ENCODE assay signal across 8 mouse cellular contexts in genomic region chr10:77621546-77621945, GRCm38 (mm10). TPM values are rescaled to one million over a fixed set of nuclear protein-coding genes. Genes with fewer than 3 reads are reported as not detected.
A peak's percentile ranks its signal among the peaks of the same experiment; 100 is the strongest.
DNase-seq lines count a peak whose midpoint lies in the region; ATAC-seq and TF ChIP-seq lines count a peak whose summit lies in the region.

No protein-coding gene starts in this region.

- 78% methylated on average over 8 of the region's 8 CpGs for WGBS in kidney, embryonic 16.5 days
- WGBS in embryonic facial prominence, embryonic 10.5 days: 79% methylated on average over 8 of the region's 8 CpGs
- WGBS in intestine, embryonic 14.5 days: 76% methylated on average over 8 of the region's 8 CpGs
- 70% methylated on average over 8 of the region's 8 CpGs for WGBS in midbrain, postnatal 0 days

- intact Hi-C loops in left cerebral cortex, postnatal 10 days (cut with DNase I): loop anchor here (5.0 to 10.0 kb wide), 3 partner anchors 39 to 353 kb away; partner anchors contain the start of genes 1810043G02Rik, Fam207a, Pttg1ip and Trpm2

- H3K4me2 ChIP-seq in kidney, embryonic 16.5 days (replicated peaks; ENCODE audit: low read depth, low read length): peak overlapping the region; percentile 83
- peak overlapping the region; percentile 90 for H3K4me2 ChIP-seq in intestine, embryonic 14.5 days (ENCODE audit: low read length)
- peak overlapping the region; percentile 73 for H3K4me2 ChIP-seq in midbrain, postnatal 0 days (ENCODE audit: low read depth, low read length, poor library complexity, severe bottlenecking)

- no peak for DNase-seq in kidney, postnatal 36 days
- no peak for DNase-seq in embryonic facial prominence, embryonic 10.5 days (ENCODE audit: low spot score)
- DNase-seq in intestine, embryonic 14.5 days (ENCODE audit: low spot score): no peak
- DNase-seq in midbrain, postnatal 0 days (ENCODE audit: low spot score): no peak
- no peak for DNase-seq in urinary bladder, adult 18-20 months (ENCODE audit: low spot score in 2 of 2)
- no peak for DNase-seq in left cerebral cortex, postnatal 10 days (ENCODE audit: extremely low spot score in 1 of 2, low spot score in 2 of 2)
- DNase-seq in spleen, adult 18-20 months: no peak

- ATAC-seq in kidney, embryonic 16.5 days (ENCODE audit: low FRiP score, low TSS enrichment): no peak
- peak; percentile 1; the same call in 1 of the 2 replicates for ATAC-seq in intestine, embryonic 14.5 days (replicated peaks; ENCODE audit: low FRiP score, low TSS enrichment, low read depth)
- ATAC-seq in midbrain, postnatal 0 days (ENCODE audit: low FRiP score): no peak

- peak overlapping the region; percentile 98 for H3K4me3 ChIP-seq in kidney, embryonic 16.5 days (ENCODE audit: low read length)
- H3K4me3 ChIP-seq in embryonic facial prominence, embryonic 10.5 days: peak overlapping the region; percentile 99
- peak overlapping the region; percentile 96 for H3K4me3 ChIP-seq in intestine, embryonic 14.5 days (ENCODE audit: low read depth, low read length)
- H3K4me3 ChIP-seq in midbrain, postnatal 0 days (ENCODE audit: low read depth, low read length): peak overlapping the region; percentile 97

- peaks cover 19% of the 10 kb centered on the region for H3K36me3 ChIP-seq in kidney, embryonic 16.5 days (ENCODE audit: insufficient read depth, low read length)
- peaks cover 54% of the 10 kb centered on the region for H3K36me3 ChIP-seq in embryonic facial prominence, embryonic 10.5 days (replicated peaks)
- H3K36me3 ChIP-seq in intestine, embryonic 14.5 days (ENCODE audit: control insufficient read depth, insufficient read depth, low read length): peaks cover 37% of the 10 kb centered on the region
- peaks cover 21% of the 10 kb centered on the region; the same call in 1 of the 2 replicates for H3K36me3 ChIP-seq in midbrain, postnatal 0 days (ENCODE audit: insufficient read depth, low read length)

- H3K4me1 ChIP-seq in kidney, embryonic 16.5 days (ENCODE audit: insufficient read depth, low read length): peaks cover 27% of the 10 kb centered on the region
- H3K4me1 ChIP-seq in embryonic facial prominence, embryonic 10.5 days: peaks cover 27% of the 10 kb centered on the region
- H3K4me1 ChIP-seq in intestine, embryonic 14.5 days (replicated peaks; ENCODE audit: control insufficient read depth, insufficient read depth, low read length): peaks cover 20% of the 10 kb centered on the region; the same call in 1 of the 2 replicates
- H3K4me1 ChIP-seq in midbrain, postnatal 0 days (ENCODE audit: insufficient read depth, low read length): 0 out of 2 replicates have a peak, but pooled peaks cover 4% of the 10 kb centered on the region

- TF ChIP-seq CTCF in midbrain, postnatal 0 days (IDR thresholded peaks at IDR 0.05): no peak

- H3K9me3 ChIP-seq in kidney, embryonic 16.5 days (ENCODE audit: low read length): no peaks in the 10 kb centered on the region
- H3K9me3 ChIP-seq in embryonic facial prominence, embryonic 10.5 days: no peaks in the 10 kb centered on the region
- H3K9me3 ChIP-seq in intestine, embryonic 14.5 days (ENCODE audit: control insufficient read depth, low read length): no peaks in the 10 kb centered on the region
- H3K9me3 ChIP-seq in midbrain, postnatal 0 days (ENCODE audit: low read length): no peaks in the 10 kb centered on the region

- peak overlapping the region; percentile 96 for H3K27ac ChIP-seq in kidney, embryonic 16.5 days (ENCODE audit: low read length)
- peak overlapping the region; percentile 95 for H3K27ac ChIP-seq in embryonic facial prominence, embryonic 10.5 days (replicated peaks)
- H3K27ac ChIP-seq in intestine, embryonic 14.5 days (ENCODE audit: low read depth): peak overlapping the region; percentile 87
- peak overlapping the region; percentile 87 for H3K27ac ChIP-seq in midbrain, postnatal 0 days (ENCODE audit: low read depth, low read length)

- H3K9ac ChIP-seq in kidney, embryonic 16.5 days (replicated peaks; ENCODE audit: low read length): peak overlapping the region; percentile 97
- H3K9ac ChIP-seq in intestine, embryonic 14.5 days (ENCODE audit: low read length): peak overlapping the region; percentile 99
- H3K9ac ChIP-seq in midbrain, postnatal 0 days (replicated peaks; ENCODE audit: low read length, poor library complexity, severe bottlenecking): peak overlapping the region; percentile 96

- no peaks in the 10 kb centered on the region for H3K27me3 ChIP-seq in kidney, embryonic 16.5 days (ENCODE audit: insufficient read depth, low read length)
- no peaks in the 10 kb centered on the region for H3K27me3 ChIP-seq in embryonic facial prominence, embryonic 10.5 days (replicated peaks; ENCODE audit: low read depth, poor library complexity, severe bottlenecking)
- H3K27me3 ChIP-seq in intestine, embryonic 14.5 days (replicated peaks; ENCODE audit: control insufficient read depth, insufficient read depth, low read length): no peaks in the 10 kb centered on the region
- H3K27me3 ChIP-seq in midbrain, postnatal 0 days (ENCODE audit: insufficient read depth, low read length): no peaks in the 10 kb centered on the region

RNA-seq across cellular contexts. Expression of gene Ube2g2, which starts 0.5 kb away (rescaled TPM):
- 78.8 and 90.2 TPM in 2 replicates for polyA plus RNA-seq in kidney, embryonic 16.5 days (2015; fragmentation: Nextera tagmentation; extraction: Ambion mirVana)
- 98.9 and 101 TPM in 2 replicates for polyA plus RNA-seq in embryonic facial prominence, embryonic 10.5 days (2016; fragmentation: Nextera tagmentation; extraction: Ambion mirVana)
- polyA plus RNA-seq in intestine, embryonic 14.5 days (2014; fragmentation: Nextera tagmentation; extraction: Ambion mirVana): 46.7 and 48.5 TPM in 2 replicates
- total RNA-seq in midbrain, postnatal 0 days (2014; rRNA removed): 39.3 and 41.8 TPM in 2 replicates
- polyA plus RNA-seq in midbrain, postnatal 0 days (2015; fragmentation: Nextera tagmentation; extraction: Ambion mirVana): 67.2 and 70.6 TPM in 2 replicates
- 10 to 100 TPM; 32.6 to 39.9 TPM for total RNA-seq in left cerebral cortex, postnatal 10 days (2021)

RNA-seq across cellular contexts. Expression of gene Gm49325, which starts 15.5 kb away (rescaled TPM):
- polyA plus RNA-seq in kidney, embryonic 16.5 days (2015; fragmentation: Nextera tagmentation; extraction: Ambion mirVana): 2.2 TPM in 1 of 2 replicates, not detected in the other
- polyA plus RNA-seq in embryonic facial prominence, embryonic 10.5 days (2016; fragmentation: Nextera tagmentation; extraction: Ambion mirVana): 1.9 and 8.0 TPM in 2 replicates
- polyA plus RNA-seq in intestine, embryonic 14.5 days (2014; fragmentation: Nextera tagmentation; extraction: Ambion mirVana): 2.0 TPM in 1 of 2 replicates, not detected in the other
- total RNA-seq in midbrain, postnatal 0 days (2014; rRNA removed): not detected in 2 replicates
- polyA plus RNA-seq in midbrain, postnatal 0 days (2015; fragmentation: Nextera tagmentation; extraction: Ambion mirVana): 6.9 and 10.5 TPM in 2 replicates
- 10 to 100 TPM; 18.5 to 22.8 TPM for total RNA-seq in left cerebral cortex, postnatal 10 days (2021)

RNA-seq across cellular contexts. Expression of gene Sumo3, which starts 15.6 kb away (rescaled TPM):
- polyA plus RNA-seq in kidney, embryonic 16.5 days (2015; fragmentation: Nextera tagmentation; extraction: Ambion mirVana): 365 and 369 TPM in 2 replicates
- 419 and 445 TPM in 2 replicates for polyA plus RNA-seq in embryonic facial prominence, embryonic 10.5 days (2016; fragmentation: Nextera tagmentation; extraction: Ambion mirVana)
- polyA plus RNA-seq in intestine, embryonic 14.5 days (2014; fragmentation: Nextera tagmentation; extraction: Ambion mirVana): 314 and 336 TPM in 2 replicates
- 167 and 306 TPM in 2 replicates for total RNA-seq in midbrain, postnatal 0 days (2014; rRNA removed)
- polyA plus RNA-seq in midbrain, postnatal 0 days (2015; fragmentation: Nextera tagmentation; extraction: Ambion mirVana): 385 and 389 TPM in 2 replicates
- 100 to 1,000 TPM; 142 to 154 TPM for total RNA-seq in left cerebral cortex, postnatal 10 days (2021)

RNA-seq across cellular contexts. Expression of gene Pttg1ip, which starts 40.0 kb away (rescaled TPM):
- polyA plus RNA-seq in kidney, embryonic 16.5 days (2015; fragmentation: Nextera tagmentation; extraction: Ambion mirVana): 194 and 206 TPM in 2 replicates
- 65.6 and 71.0 TPM in 2 replicates for polyA plus RNA-seq in embryonic facial prominence, embryonic 10.5 days (2016; fragmentation: Nextera tagmentation; extraction: Ambion mirVana)
- polyA plus RNA-seq in intestine, embryonic 14.5 days (2014; fragmentation: Nextera tagmentation; extraction: Ambion mirVana): 155 and 156 TPM in 2 replicates
- 87.2 and 116 TPM in 2 replicates for total RNA-seq in midbrain, postnatal 0 days (2014; rRNA removed)
- polyA plus RNA-seq in midbrain, postnatal 0 days (2015; fragmentation: Nextera tagmentation; extraction: Ambion mirVana): 74.7 and 79.0 TPM in 2 replicates
- 10 to 100 TPM; 59.2 to 66.9 TPM for total RNA-seq in left cerebral cortex, postnatal 10 days (2021)
